Mouse (Mus musculus): Measurements from ENCODE around the gene Hilpda.

DNA sequence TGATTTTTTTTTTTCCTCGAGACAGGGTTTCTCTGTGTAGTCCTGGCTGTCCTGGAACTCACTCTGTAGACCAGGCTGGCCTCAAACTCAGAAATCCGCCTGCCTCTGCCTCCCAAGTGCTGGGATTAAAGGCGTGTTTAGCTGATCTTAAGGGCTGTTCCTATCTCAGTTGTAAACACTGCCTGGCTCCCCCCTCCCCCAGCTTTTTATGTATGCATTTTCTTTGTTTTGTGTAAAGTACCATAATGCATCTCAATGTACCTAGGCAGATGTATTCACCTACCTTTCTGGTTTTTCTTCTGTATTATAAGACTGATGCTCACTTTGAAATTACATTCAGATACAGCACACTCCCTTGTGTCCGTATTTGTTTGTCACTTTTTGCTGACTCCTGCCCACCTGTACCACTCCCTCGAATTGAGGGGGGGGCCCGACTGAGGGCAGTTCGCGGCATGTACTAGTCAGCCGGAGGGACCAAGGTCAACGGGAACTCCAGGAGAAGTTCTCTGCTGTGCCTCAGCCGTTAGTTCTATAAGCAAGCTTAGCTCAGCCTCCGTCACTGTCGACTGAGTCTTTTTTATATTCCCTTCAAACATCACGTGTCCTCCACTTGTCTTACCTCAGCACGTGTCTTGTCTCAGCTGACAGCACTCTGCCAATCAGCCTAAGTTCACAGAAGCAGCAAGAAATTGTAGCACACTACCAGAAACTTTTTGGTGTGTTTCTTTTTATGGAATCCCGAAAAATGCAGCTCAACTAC, 36.7 kb downstream of the Hilpda start:
- TF ChIP-seq CTCF (IDR thresholded peaks at IDR 0.05; ENCODE audit: borderline replicate concordance, insufficient read depth, low read depth, low read length) (no peak), POLR2A (IDR thresholded peaks at IDR 0.05; ENCODE audit: borderline replicate concordance, insufficient read depth, low read length) (no peak)
